Mouse (Mus musculus): Measurements from ENCODE around the gene Odc1. TPM values are rescaled to one million over a fixed set of nuclear protein-coding genes. Genes with fewer than 3 reads are reported as not detected.
"Not testable (repeated sequence)": the region's sequence is repeated elsewhere in the genome, so short reads cannot be mapped to it uniquely, and the experiment has no call there.

The Odc1 gene
- polyA plus RNA-seq, 1 experiment, result 64.4 TPM

DNA sequence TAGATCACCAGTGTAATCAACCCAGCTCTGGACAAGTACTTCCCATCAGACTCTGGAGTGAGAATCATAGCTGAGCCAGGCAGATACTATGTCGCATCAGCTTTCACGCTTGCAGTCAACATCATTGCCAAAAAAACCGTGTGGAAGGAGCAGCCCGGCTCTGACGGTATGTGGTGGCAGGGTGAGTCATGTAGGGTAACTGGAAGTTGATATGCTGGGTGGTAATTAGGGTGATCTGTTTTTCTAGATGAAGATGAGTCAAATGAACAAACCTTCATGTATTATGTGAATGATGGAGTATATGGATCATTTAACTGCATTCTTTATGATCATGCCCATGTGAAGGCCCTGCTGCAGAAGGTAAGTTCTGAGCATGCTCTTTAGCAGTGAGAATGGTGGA, 4.8 kb downstream of the Odc1 start:
- DNase-seq (ENCODE audit: low spot score), result not testable (repeated sequence)

DNA sequence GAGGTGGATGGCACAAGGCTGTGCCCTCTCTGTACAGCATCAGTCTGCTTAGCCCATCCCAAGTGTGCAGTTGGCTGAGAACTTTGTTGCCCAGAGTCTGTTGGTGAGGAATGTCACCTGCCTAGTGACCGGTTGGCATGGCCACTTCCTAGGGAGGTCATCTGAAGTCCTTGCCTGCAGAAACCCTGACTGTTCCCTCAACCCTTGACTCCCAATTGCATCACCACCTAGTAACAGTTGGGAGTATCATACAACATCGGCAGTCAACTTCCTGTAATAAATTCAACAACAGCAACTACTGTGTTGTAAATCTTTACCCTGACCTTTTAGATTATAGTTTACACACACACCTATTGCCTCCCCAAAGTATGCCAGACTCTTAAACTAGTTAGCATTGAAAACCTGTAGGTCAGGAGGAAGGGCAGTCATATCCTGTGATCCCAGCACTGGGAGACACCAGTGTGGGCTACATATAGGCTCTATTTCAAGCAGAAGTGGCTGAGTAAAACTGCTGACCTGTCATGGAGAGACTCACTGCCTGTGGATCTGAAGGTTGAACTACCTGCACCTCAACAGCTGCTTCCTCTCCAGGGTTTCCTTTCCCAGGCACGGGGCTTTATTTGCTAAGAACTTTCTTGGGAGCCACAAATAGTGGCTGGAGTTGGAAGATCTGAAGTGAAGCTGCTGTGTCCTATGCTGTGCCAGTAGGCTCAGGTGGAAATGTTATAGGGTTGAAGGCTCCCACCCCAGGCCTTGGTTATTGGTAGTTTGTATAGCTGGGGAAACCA, 6.8 kb downstream of the Odc1 start:
- no peak for DNase-seq (ENCODE audit: low spot score)

DNA sequence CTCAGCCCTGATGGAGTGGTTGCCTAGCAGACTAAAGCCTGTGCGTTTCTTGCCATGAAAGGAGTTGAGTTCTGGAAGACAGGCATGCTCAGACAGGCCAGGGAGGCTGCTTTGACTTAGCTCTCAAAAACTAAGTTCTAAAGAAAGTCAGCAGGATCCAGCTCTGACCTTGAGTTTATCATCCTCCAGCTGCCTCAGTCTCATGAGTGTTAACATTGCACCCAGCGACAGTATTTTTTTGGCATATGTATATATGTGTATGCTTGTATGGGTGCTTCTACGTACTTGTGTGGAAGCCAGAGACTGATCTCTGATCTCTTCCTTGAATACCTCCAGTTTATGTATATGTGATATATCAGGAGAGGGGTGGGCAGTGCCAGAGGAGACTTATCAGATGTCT, 7.8 kb downstream of the Odc1 start:
- no peak for DNase-seq (ENCODE audit: low spot score)

DNA sequence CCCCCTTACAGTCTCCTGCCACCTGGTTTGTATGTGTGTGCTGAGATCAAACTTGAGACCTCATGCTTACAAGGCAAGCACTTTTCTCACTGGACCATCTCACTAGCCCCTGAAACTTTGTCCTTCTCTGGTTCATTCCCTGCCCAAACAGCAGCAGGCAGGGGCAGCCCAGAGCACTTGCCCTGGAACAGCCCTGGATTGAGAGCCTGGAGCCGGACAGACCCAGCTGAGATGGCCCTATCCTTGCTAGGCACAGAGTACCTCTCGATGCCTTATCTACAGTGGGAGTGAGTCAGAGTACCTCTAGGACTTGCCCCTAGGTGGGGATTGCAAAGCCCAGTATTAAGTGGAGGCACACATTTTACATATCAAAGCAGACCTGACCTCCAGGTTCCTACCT, 8.4 kb downstream of the Odc1 start:
- DNase-seq (ENCODE audit: low spot score), result no peak

DNA sequence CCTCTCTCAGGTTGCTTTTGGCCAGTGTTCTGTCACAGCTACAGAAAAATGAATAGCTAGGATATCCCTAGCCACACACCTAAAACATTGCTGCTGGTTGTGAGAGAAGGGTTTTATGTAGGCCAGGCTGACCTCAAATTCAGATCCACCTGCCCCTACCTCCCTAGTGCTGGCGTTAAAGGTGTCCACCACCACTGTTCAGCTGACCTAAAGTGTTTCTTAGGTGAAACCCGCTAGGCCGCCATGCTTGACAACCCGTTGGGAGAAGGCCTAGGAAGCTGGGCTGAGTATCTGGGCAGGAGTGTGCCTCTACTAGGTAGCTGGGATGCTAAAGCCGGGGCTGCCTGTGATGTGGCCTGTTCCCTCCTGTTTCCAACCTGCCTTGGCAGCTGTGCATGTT, 9.0 kb downstream of the Odc1 start:
- no peak for DNase-seq (ENCODE audit: low spot score)

DNA sequence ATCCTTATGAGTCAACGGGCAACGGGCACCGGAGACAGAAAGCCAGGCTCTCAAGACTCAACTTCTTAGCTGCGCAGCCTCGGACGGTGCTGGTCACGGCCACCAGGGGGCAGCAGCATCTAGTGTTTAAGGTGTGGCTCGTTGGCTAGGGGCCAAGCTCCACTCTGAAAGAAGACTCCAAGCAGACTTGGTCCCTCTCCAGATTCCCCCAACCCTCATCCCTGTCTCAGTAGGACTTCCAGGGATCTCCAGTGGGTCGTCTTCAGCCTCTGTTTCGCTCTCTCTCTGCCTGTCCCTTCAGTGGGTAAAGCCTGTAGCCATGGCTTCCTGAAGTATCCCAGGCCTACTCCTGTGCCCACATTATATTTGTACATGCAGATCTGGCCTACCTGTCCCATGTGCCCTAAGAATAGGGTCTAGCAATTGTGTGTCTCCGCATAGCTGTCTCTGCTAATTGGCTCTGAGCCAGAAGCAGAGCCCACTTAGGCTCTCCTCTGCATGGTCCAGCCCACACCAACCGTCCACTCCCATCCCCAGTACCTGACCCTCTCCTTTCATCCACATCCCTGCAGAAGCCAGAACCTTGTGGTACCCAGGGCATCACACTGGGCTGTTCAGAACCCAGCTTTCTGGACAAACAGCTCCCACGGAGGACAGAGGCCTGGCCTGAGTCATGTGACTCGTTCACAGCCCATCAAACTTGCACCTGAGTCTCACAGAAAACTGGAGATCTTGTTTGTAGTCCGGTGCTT, 9.8 kb downstream of the Odc1 start:
- peak; percentile 86 for DNase-seq (ENCODE audit: low spot score)

DNA sequence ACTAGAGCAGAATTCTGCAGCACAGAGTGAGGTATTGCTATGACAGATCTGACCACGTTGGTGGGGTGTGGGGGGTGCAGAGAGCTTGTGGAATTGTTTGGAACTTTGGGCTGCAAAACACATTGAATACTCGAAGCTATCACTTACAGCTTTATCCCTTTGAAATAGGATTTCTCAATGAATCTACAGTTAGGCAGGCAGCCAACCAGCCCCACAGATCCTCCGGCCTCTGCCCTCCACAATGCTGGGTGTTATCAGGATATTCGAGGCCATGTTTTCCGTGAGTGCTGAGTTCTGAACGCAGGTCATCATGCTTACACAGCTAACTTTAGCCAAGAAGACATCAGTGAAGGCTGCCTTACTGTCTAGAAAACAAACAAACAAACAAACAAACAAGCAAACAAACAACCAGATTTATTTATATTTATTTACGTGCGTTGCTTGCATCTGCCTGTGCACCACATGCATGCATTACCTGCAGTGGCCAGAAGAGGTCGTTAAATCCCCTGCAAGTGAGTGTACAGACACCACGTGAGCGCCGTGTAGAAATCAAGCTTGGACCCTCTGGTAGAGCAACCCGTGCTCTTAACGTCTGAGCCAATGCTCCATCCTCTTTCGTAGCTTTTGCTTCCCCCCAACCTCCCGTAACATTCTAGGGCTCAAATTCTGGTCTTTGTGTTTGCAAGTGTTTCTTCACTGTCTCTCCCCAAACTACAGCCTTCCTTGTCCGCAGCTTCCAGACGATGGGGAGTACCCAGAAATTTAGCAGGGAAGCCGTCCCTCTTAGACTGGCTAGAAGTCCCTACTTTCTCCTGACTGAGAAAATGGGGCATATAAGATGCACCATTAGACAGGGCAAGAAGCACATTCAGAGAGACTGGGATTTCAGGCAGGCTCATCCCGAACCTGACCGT, 12.1 kb downstream of the Odc1 start:
- DNase-seq (ENCODE audit: low spot score), result no peak

DNA sequence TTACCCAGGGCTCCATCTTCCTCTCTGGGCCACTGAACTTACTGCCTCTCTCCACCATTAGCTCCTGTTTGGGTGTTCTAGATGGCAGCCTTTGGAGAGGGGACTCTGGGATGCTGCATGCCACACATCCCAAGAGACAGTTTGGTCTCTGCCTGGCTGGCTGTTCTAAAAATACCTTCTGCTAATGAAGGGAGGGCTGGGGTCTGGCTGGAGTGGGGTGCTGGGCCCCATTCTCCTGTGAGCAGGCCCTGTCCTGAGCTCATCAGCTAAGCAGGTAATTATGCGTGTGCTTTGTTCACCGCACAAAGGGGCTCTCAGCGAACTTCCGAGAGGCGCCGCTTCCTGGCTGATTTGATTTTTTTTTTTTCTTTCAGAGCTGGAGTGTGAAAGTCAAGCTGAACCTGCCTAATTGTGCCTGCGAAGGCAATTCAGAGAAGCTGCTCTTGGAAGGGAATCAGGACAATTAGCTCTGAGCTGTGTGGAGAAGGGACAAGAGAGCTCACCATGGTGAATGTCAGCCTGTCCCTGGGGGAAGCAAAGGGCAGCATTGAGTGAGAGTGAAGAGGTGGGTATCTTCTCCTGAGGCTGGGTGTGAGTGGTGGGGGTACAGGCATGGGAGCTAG, 12.9 kb downstream of the Odc1 start:
- no peak for DNase-seq (ENCODE audit: low spot score)

DNA sequence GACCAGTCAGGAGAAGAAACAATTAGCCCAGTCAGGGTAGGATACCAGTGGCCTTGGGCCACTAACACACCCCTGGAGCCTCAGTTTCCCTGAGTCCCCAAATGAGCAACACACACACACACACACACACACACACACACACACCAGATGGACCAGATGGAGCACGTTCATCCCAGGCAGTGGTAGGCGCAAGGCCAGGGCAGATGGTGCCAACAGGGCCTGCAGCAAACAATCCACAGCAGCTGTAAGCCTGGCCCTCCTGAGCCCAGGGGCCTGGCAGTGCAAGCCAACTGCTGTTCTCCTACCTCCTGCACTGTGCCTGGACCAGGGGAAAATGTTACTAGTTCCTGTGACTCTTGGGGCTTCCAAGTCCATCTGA, 13.4 kb downstream of the Odc1 start:
- DNase-seq (ENCODE audit: low spot score), result no peak

DNA sequence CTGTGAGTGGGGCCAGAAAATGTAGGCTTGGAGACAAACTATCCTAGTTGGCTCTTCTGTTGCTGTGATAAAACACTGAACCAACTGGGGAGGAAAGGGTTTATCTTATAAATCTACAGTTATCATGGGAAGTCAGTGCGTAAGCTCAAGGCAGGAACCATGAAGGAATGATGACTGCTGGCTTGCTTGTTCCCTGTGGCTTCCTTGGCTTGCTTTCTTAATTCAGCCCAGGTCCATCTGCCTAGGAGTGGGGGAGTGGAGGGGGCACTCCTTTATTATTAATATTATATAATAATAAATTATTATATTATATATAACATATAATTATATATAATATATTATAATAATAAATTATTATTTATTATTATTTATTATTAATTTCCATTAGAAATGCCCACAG, 17.8 kb downstream of the Odc1 start:
- DNase-seq (ENCODE audit: low spot score), result no peak

DNA sequence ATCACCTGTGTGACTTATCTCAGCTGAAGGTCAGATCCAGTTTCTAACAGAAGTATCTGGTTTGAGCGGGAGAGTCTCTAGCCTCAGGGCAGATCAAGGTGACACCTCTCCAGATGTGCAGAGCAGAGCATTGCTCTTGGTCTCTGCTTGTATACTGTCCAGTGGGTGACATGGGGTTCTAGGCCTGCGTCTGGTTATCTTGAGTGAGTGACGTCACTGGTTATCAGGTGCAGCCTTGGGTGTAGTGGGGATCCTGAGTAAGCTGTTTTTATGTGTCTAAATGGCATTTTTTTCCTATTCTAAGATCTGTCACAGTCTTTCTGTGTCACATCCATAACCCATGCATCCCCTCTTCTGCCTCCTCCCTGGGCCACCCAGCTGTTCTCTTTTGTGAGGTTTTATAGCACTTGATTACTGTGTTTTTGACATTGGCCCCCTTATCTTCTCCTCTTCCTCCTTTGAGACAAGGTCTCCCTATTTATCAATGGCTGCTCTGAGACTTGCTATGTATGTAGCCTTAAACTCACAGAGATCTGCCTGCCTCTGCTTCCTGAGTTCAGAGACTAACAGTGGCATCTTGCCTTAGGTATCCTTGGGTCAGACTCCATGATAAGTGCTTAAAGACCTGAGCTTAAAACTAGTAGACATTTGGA, 20.9 kb downstream of the Odc1 start:
- no peak for DNase-seq (ENCODE audit: low spot score)

DNA sequence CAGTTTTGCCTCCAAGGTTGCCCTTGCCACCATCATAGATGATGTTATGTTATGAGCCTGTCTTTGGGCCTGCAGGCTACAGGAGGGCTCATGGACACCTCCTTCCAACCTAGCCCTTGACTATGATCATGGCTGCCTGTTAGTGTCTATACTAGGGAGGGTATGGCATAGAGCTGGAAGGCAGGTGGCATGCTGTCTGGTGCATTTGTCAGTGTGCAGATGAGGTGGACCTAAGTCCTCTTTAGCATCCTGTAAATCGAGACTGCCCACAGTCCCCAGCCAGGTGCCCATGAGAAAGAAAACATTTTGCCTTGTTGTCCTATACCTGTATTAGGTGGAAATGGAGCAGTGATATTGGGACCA, 21.4 kb downstream of the Odc1 start:
- no peak for DNase-seq (ENCODE audit: low spot score)

DNA sequence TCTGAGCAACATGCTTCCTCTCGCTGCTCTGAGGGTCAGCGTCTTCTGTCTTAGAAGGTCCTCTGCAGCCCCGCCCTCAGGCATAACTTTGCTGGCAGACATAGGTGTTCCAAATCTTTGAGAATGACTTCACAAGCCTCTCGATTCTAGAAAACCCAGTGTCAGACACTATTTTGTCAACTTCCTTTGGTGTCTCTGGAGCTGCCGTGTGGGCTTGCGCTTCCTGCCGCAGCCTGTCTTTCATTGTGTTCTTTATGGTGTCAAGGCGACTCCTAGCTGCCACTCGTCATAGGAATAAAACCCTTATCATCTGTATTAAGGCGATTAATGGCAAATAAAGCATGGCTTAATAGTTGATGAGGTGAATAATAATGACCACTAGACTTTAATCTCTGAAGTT, 24.0 kb downstream of the Odc1 start:
- DNase-seq (ENCODE audit: low spot score), result no peak

DNA sequence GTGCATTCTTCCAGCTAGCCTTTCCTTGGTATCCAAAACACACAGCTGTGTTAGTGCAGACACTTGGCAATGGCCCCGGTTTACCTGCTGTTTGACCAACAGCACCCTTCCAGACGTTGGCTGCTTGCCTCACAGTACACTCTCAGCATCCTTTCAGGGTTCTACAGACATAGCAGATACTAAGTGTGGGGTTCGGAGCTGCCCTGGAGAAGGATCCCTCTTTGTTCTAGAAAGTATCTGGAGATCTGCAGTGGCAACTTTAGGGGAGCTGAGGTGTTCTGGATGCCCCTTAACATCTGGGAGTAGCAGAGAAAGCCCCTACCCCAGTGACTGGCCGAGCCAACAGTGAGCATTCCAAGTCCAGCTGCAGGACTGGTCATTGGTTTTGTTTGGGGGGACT, 30.0 kb downstream of the Odc1 start:
- DNase-seq (ENCODE audit: low spot score), result no peak

DNA sequence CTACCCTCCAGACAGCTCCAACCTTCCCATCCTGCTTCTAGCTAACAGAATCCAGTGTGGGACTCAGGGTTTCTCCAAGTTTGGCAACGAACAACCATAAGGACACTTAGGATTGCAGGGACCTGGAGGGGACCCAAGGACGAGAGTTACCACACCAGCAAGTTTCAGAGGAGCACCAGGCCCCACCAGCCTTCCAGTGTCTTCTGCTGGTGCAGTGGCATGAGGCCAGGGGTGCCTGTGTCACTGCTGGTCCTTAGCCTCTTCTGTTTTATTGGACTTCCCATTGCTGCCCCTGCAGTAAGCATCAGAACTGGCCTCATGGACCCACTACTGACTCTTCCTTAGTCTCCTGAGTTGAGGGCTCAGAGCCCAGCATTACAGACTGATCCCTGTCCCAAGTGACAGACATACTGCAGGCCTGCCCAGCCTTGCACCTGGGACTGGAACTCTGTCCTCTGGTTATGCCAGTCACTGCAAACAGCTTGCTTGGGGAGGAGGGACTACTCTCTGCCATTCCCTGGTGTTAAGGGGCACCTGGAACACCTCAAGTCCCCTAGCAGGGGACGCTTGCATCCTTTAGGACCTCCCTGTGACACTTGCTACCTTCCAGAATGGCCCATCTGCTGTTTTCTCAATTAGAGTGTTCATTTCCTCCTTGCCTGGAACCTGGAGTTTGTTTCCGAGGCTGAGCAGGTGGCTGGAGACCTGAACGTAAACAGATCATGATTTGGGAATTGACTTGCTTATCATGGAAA, 30.7 kb downstream of the Odc1 start:
- DNase-seq (ENCODE audit: low spot score), result no peak

DNA sequence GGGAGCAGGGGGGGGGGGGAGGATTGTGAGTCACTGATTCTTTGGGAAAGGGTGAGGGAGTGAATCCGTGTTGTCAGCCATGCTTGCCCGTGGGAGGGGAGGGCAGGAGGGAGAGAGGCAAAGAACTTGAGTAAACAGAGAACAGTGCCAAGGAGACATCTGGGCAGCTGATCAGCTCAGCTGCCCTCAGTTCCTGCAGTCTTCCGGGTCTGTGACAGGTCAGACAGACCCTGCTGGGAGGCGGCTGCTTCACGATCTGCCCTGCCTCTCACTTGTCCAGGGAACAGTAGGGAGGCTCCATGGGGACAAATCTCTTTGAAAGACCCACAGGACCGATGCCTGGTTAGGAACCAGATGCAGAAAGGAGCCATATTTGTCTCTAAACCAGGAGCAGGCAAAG, 31.4 kb downstream of the Odc1 start:
- no peak for DNase-seq (ENCODE audit: low spot score)

DNA sequence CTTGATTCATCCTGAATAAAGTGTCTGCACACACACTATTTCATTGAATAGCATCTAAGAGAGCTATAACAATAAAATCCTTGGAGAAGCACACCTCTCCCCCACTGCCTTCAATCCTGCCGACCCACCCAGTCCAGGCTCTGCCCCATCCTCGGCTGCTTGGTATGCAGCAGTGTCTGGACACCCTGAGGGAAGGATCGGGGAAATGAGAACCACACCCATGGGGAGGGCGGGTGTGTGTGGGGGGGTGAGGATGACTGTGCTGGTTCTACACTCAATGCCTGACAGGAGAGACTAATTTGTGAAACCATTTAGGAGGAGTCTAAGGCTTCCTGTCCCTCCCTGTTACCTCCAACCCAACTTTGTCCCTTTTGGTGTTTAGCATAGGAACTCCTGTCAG, 34.0 kb downstream of the Odc1 start:
- DNase-seq (ENCODE audit: low spot score), result no peak

DNA sequence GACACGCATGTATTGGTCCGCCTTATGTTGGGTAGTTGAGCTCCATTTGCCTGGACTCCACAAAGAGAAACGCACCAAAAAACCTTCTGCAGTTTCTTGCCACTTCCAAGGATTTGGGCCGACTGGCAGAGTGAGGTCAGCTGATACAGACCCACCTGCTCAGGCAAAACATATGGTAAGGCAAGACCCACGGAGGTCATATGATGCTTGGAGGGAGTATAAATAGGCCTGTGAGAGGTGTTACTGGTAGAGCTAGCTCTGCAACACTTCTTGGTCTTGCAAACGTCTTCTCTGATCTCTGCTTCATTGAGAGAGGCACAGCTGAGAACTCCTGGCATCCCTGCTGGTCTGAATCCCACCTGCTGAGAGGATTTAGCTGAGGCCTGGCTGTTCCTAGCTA, 36.4 kb downstream of the Odc1 start:
- DNase-seq (ENCODE audit: low spot score), result no peak

DNA sequence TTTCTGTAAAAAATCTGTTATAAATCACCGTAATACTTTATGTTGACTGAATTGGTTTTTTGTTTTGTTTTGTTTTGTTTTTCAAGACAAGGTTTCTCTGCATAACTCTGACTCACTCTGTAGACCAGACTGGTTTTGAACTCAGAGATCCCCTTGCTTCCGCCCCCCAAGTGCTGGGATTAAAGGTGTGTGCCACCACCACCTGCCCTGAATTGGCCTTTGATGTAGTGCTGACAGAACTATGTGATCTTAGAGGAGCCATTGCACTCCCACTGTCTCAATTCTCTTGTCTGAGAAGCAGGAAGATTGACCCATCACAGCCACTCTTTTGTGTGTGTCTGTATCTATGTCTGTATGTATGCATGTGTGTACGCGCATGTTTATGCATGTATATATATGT, 37.8 kb downstream of the Odc1 start:
- DNase-seq (ENCODE audit: low spot score), result no peak

DNA sequence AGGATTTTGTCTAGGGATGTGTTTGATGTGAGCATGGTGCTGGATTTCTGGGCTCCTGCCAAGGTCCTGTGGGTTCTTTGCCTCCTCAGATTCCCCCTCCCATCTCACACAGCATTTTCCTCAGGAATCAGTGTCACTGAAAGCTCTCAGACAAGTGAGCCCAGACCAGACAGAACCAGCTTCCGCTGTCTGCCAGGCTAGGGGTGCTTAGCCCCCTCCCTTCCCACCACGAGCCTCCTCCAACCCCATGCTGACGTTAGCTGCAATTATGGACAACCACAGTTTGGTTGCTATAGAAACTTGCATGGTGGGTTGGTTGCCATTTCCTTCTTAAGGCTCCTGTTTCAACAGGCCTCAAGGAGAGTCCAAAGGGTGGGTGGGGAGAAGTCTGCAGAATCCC, 39.3 kb downstream of the Odc1 start:
- DNase-seq (ENCODE audit: low spot score), result no peak

DNA sequence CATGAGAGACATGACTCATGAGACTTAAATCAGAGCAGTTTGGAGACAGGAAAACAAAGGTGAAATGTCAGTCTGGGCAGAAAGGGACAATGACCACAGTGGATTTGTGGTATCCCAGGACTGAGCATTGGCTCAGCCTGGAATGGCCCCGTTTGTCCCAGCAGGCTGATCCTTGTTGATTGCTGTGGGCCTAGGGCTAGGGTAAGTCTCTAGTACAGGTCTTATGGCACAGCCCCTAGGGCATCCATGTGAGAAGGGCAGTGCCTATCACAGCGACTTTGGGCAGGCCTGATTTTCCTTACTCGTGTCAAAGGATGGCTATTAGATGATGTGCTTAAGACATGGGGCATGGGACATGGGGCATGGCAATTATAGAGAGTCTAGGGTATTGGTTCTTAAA, 41.4 kb downstream of the Odc1 start:
- DNase-seq (ENCODE audit: low spot score), result no peak
